Mouse (Mus musculus) forebrain, embryonic 14.5 days (tissue): ENCODE results near the gene Arhgap45. TPM values are rescaled to one million over a fixed set of nuclear protein-coding genes. Genes with fewer than 3 reads are reported as not detected.
"Not testable (repeated sequence)": the region's sequence is repeated elsewhere in the genome, so short reads cannot be mapped to it uniquely, and the experiment has no call there.

Source experiments
- ATAC-seq: fragments of 200-750 bp; cut with Nextera tagmentation; 2 replicates; pipeline ENCODE4 v1.8.0; 2017; ENCODE audit warnings: mild to moderate bottlenecking, moderate library complexity
- DNase-seq: peaks from one replicate; pipeline ENCODE4 v3.0.0-alpha.2; 2015; ENCODE audit warnings: low spot score
- H3K27ac ChIP-seq: fragments of 300-500 bp; sonication (generic); 2 replicates; pipeline ENCODE4 v1.5.1; 2014; ENCODE audit warnings: low read depth, mild to moderate bottlenecking, control low read depth, low read length, moderate library complexity
- H3K27me3 ChIP-seq: fragments of 300-500 bp; sonication (generic); replicated peaks from 2 replicates; pipeline ENCODE4 v1.6.1; 2014; ENCODE audit warnings: low read length, control low read depth, mixed read lengths; ENCODE audit not compliant: control insufficient read depth, insufficient read depth
- H3K36me3 ChIP-seq: fragments of 300-500 bp; sonication (generic); 2 replicates; pipeline ENCODE4 v1.6.1; 2014; ENCODE audit warnings: low read length, control low read depth; ENCODE audit not compliant: control insufficient read depth, insufficient read depth
- H3K4me1 ChIP-seq: fragments of 300-500 bp; sonication (generic); 2 replicates; pipeline ENCODE4 v1.6.1; 2014; ENCODE audit warnings: antibody characterized with exemption, low read length, control low read depth; ENCODE audit not compliant: control insufficient read depth, insufficient read depth
- H3K4me2 ChIP-seq: fragments of 300-500 bp; sonication (generic); 2 replicates; pipeline ENCODE4 v1.6.1; 2014; ENCODE audit warnings: mild to moderate bottlenecking, control low read depth, low read length
- H3K4me3 ChIP-seq: fragments of 300-500 bp; sonication (generic); 2 replicates; pipeline ENCODE4 v1.5.1; 2014; ENCODE audit warnings: low read depth, low read length, control low read depth
- H3K9ac ChIP-seq: fragments of 300-500 bp; sonication (generic); 2 replicates; pipeline ENCODE4 v1.6.1; 2014; ENCODE audit warnings: mild to moderate bottlenecking, low read length, control low read depth, moderate library complexity
- H3K9me3 ChIP-seq: fragments of 300-500 bp; sonication (generic); replicated peaks from 2 replicates; pipeline ENCODE4 v1.6.1; 2016; ENCODE audit warnings: low read length, control low read depth, mixed read lengths; ENCODE audit not compliant: control insufficient read depth
- WGBS: fragments of 180-500 bp; shearing (Covaris S2); extraction: QIAGEN DNeasy Blood & Tissue Kit; methylation state at CpG from one replicate; pipeline ENCODE4 v1.1.7; 2014; 5-methylcytosine and 5-hydroxymethylcytosine counted together
- polyA plus RNA-seq: library from polyadenylated mRNA; unstranded; fragments of >200 nt; fragmentation: Nextera tagmentation; extraction: Ambion mirVana; gene quantifications from 2 replicates; pipeline ENCODE4 v1.2.1, GENCODE M21; 2014

The Arhgap45 gene
- polyA plus RNA-seq, 1 experiment from 2014 or later, result 1.1 TPM

- DNase-seq (no peak), ATAC-seq (no peak)
- H3K36me3 ChIP-seq, result no peaks in the 10 kb centered on the region
- no peak overlapping the region for H3K4me3 ChIP-seq
- 34% methylated on average over 4 of the region's 4 CpGs for WGBS
- H3K4me1 ChIP-seq, result peaks cover 9% of the 10 kb centered on the region; the same call in 1 of the 2 replicates
- H3K27ac ChIP-seq, result no peak overlapping the region; the same call in 1 of the 2 replicates
- no peaks in the 10 kb centered on the region for H3K27me3 ChIP-seq
- H3K9ac ChIP-seq, result no peak overlapping the region
- H3K9me3 ChIP-seq, result no peaks in the 10 kb centered on the region
- no peak overlapping the region for H3K4me2 ChIP-seq
These were observed 27.6 kb downstream of the Arhgap45 start for GRCm38 (mm10) chr10:80044087-80044486.

GRCm38 (mm10) chr10:80045364-80045763, 28.9 kb downstream of the Arhgap45 start:
- H3K4me3 ChIP-seq, H3K4me2 ChIP-seq, H3K9me3 ChIP-seq, H3K4me1 ChIP-seq, H3K27me3 ChIP-seq, ATAC-seq, H3K9ac ChIP-seq, H3K36me3 ChIP-seq, DNase-seq, H3K27ac ChIP-seq: not testable (repeated sequence)
- 80% methylated on average over 2 of the region's 4 CpGs for WGBS

- 64% methylated on average over 5 of the region's 5 CpGs for WGBS
- Histone ChIP-seq H3K36me3 (no peaks in the 10 kb centered on the region), H3K9me3 (no peaks in the 10 kb centered on the region), H3K4me2 (no peak overlapping the region), H3K4me3 (no peak overlapping the region), H3K27ac (no peak overlapping the region), H3K4me1 (peaks cover 9% of the 10 kb centered on the region; the same call in 1 of the 2 replicates), H3K27me3 (no peaks in the 10 kb centered on the region), H3K9ac (no peak overlapping the region)
- DNase-seq (peak; percentile 26), ATAC-seq (peak; percentile 40)
These were observed 29.3 kb downstream of the Arhgap45 start for GRCm38 (mm10) chr10:80045766-80046165.

- no peak within 1 kb of the TSS for H3K27ac ChIP-seq
- peak within 1 kb of the TSS; percentile 14; the same call in 1 of the 2 replicates for H3K9ac ChIP-seq
- ATAC-seq (no peak), DNase-seq (no peak)
- peaks cover 9% of the 10 kb centered on the region; the same call in 1 of the 2 replicates for H3K4me1 ChIP-seq
- H3K36me3 ChIP-seq, result no peaks in the 10 kb centered on the region
- no peaks in the 10 kb centered on the region for H3K9me3 ChIP-seq
- no peak within 1 kb of the TSS for H3K4me2 ChIP-seq
- H3K4me3 ChIP-seq, result no peak within 1 kb of the TSS
- H3K27me3 ChIP-seq, result no peaks in the 10 kb centered on the region
- 50% methylated on average over 9 of the region's 9 CpGs for WGBS
These were observed 30.6 kb downstream of the Arhgap45 start, which contains the start of gene Gpx4 for GRCm38 (mm10) chr10:80047041-80047565. Gpx4 (plus strand) TSS chr10:80047166.

- Histone ChIP-seq H3K27me3 (no peaks in the 10 kb centered on the region), H3K4me3 (no peak overlapping the region), H3K9ac (peak overlapping the region; percentile 3; the same call in 1 of the 2 replicates), H3K4me2 (no peak overlapping the region), H3K4me1 (peaks cover 9% of the 10 kb centered on the region; the same call in 1 of the 2 replicates), H3K27ac (peak overlapping the region; percentile 33; the same call in 1 of the 2 replicates), H3K9me3 (no peaks in the 10 kb centered on the region), H3K36me3 (no peaks in the 10 kb centered on the region)
- ATAC-seq (peak; percentile 3; the same call in 1 of the 2 replicates), DNase-seq (peak; percentile 57)
- 3% methylated on average over 5 of the region's 5 CpGs for WGBS
These were observed 31.9 kb downstream of the Arhgap45 start for GRCm38 (mm10) chr10:80048396-80048795.

- Histone ChIP-seq H3K27me3 (no peaks in the 10 kb centered on the region), H3K27ac (peak overlapping the region; percentile 33; the same call in 1 of the 2 replicates), H3K4me3 (no peak overlapping the region), H3K9me3 (no peaks in the 10 kb centered on the region), H3K36me3 (no peaks in the 10 kb centered on the region), H3K9ac (no peak overlapping the region), H3K4me2 (no peak overlapping the region), H3K4me1 (peaks cover 9% of the 10 kb centered on the region; the same call in 1 of the 2 replicates)
- DNase-seq, result no peak
- WGBS, result 50% methylated on average over 3 of the region's 3 CpGs
- no peak for ATAC-seq
These were observed 32.4 kb downstream of the Arhgap45 start for GRCm38 (mm10) chr10:80048834-80049233.

- no peak for DNase-seq
- H3K4me1 ChIP-seq, result peaks cover 16% of the 10 kb centered on the region
- no peak overlapping the region for H3K27ac ChIP-seq
- no peak overlapping the region for H3K4me2 ChIP-seq
- no peaks in the 10 kb centered on the region for H3K9me3 ChIP-seq
- H3K36me3 ChIP-seq, result no peaks in the 10 kb centered on the region
- no peaks in the 10 kb centered on the region for H3K27me3 ChIP-seq
- H3K9ac ChIP-seq, result no peak overlapping the region
- WGBS, result 18% methylated on average over 6 of the region's 6 CpGs
- no peak overlapping the region for H3K4me3 ChIP-seq
- ATAC-seq, result no peak
These were observed 33.8 kb downstream of the Arhgap45 start for GRCm38 (mm10) chr10:80050244-80050643.

GRCm38 (mm10) chr10:80050885-80051617, 34.6 kb downstream of the Arhgap45 start:
- peaks cover 18% of the 10 kb centered on the region for H3K4me1 ChIP-seq
- peaks cover 6% of the 10 kb centered on the region; the same call in 1 of the 2 replicates for H3K36me3 ChIP-seq
- WGBS, result 16% methylated on average over 15 of the region's 15 CpGs
- H3K4me3 ChIP-seq, result no peak overlapping the region
- no peaks in the 10 kb centered on the region for H3K9me3 ChIP-seq
- no peak overlapping the region for H3K9ac ChIP-seq
- ATAC-seq, result no peak
- no peak for DNase-seq
- H3K27me3 ChIP-seq, result no peaks in the 10 kb centered on the region
- 0 out of 2 replicates have a peak overlapping the region, but pooled peaks have one; percentile 27 for H3K27ac ChIP-seq
- H3K4me2 ChIP-seq, result no peak overlapping the region
